8 mouse cellular contexts compared by ENCODE assay signal in the genomic region with DNA sequence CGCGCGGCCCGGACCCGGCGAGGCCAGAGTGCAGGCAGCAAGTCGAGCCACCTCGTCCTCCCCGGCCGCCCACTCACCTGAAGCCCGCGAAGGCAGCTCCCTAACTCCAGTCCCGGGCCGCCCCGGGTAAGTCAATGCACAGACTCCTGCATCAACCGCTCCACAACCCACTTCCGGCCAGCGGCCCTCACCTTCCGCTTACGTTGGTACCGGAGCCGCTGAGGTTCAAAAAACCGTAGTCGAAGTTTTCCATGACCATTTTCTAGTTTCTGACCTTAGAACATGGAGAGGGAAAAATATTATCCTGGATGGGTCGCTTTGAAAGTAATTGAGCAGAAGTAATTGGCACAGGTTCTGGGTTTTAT. TPM values are rescaled to one million over a fixed set of nuclear protein-coding genes. Genes with fewer than 3 reads are reported as not detected.
DNase-seq lines count a peak whose midpoint lies in the region; ATAC-seq and TF ChIP-seq lines count a peak whose summit lies in the region.

A gene (minus strand): TSS at position 189 of the 365 bp plus-strand sequence.
A gene (minus strand): TSS at position 200 of the 365 bp plus-strand sequence.

- peak; percentile 94 for DNase-seq in 416B (ENCODE audit: low read depth)
- DNase-seq in heart, adult 9 months (ENCODE audit: low spot score in 2 of 2): peak; percentile 82 to 91
- DNase-seq in liver: peak; percentile 85
- peak; percentile 87 to 96 for DNase-seq in spleen, postnatal 4 days (ENCODE audit: low spot score in 2 of 2)

- under 1% methylated on average over 25 of the region's 25 CpGs for WGBS in kidney, embryonic 14.5 days

- peak within 1 kb of the TSS; percentile 27; the same call in 1 of the 2 replicates for H3K27ac ChIP-seq in bone marrow macrophage, adult 2 months (ENCODE audit: insufficient read depth, low read depth, low read length)
- no peak within 1 kb of the TSS for H3K27ac ChIP-seq in embryonic fibroblast, embryonic 13.5 days (ENCODE audit: insufficient read depth, low read length)
- peak within 1 kb of the TSS; percentile 63 for H3K27ac ChIP-seq in kidney, embryonic 14.5 days (ENCODE audit: low read depth, low read length)

- peak within 1 kb of the TSS; percentile 51 for H3K4me2 ChIP-seq in kidney, embryonic 14.5 days (replicated peaks; ENCODE audit: low read depth, low read length)

- no peaks in the 10 kb centered on the region for H3K9me3 ChIP-seq in kidney, embryonic 14.5 days (ENCODE audit: control insufficient read depth, low read length)

- ATAC-seq in kidney, embryonic 14.5 days (ENCODE audit: low FRiP score, low TSS enrichment): peak; percentile 88
- peak; percentile 86 for ATAC-seq in monocyte, adult 5-6 weeks (replicated peaks; ENCODE audit: insufficient number of reproducible peaks, low FRiP score, low TSS enrichment, poor library complexity, severe bottlenecking)

- H3K4me3 ChIP-seq in bone marrow macrophage, adult 2 months (ENCODE audit: insufficient read depth, low read length): peak within 1 kb of the TSS; percentile 97
- H3K4me3 ChIP-seq in embryonic fibroblast, embryonic 13.5 days (ENCODE audit: insufficient read depth, low read length): peak within 1 kb of the TSS; percentile 95
- peak within 1 kb of the TSS; percentile 94 for H3K4me3 ChIP-seq in kidney, embryonic 14.5 days (ENCODE audit: low read length)

- peaks cover 13% of the 10 kb centered on the region for H3K27me3 ChIP-seq in kidney, embryonic 14.5 days (ENCODE audit: control insufficient read depth, insufficient read depth, low read length)

- H3K36me3 ChIP-seq in kidney, embryonic 14.5 days (ENCODE audit: control insufficient read depth, insufficient read depth, low read length): peaks cover 25% of the 10 kb centered on the region; the same call in 1 of the 2 replicates

- peaks cover 7% of the 10 kb centered on the region for H3K4me1 ChIP-seq in bone marrow macrophage, adult 2 months (ENCODE audit: control insufficient read depth, insufficient read depth, low read length)
- H3K4me1 ChIP-seq in embryonic fibroblast, embryonic 13.5 days (ENCODE audit: control insufficient read depth, insufficient read depth, low read length): no peaks in the 10 kb centered on the region
- H3K4me1 ChIP-seq in kidney, embryonic 14.5 days (ENCODE audit: control insufficient read depth, insufficient read depth, low read length): peaks cover 15% of the 10 kb centered on the region

- no peak for TF ChIP-seq POLR2A in bone marrow macrophage, adult 2 months (IDR thresholded peaks at IDR 0.05; ENCODE audit: borderline replicate concordance, low read depth, low read length)
- peak; percentile 57 for TF ChIP-seq POLR2A in embryonic fibroblast, embryonic 13.5 days (IDR thresholded peaks at IDR 0.05; ENCODE audit: low read depth, low read length)

- no peak for TF ChIP-seq CTCF in bone marrow macrophage, adult 2 months (IDR thresholded peaks at IDR 0.05; ENCODE audit: low read depth, low read length)
- no peak for TF ChIP-seq CTCF in embryonic fibroblast, embryonic 13.5 days (IDR thresholded peaks at IDR 0.05; ENCODE audit: borderline replicate concordance, insufficient read depth, low read length)

- H3K9ac ChIP-seq in kidney, embryonic 14.5 days (ENCODE audit: low read depth, low read length): peak within 1 kb of the TSS; percentile 91

RNA-seq across cellular contexts. Expression of the first gene that starts in this region (rescaled TPM):
- 4.4 and 6.1 TPM in 2 replicates for polyA plus RNA-seq in bone marrow macrophage, adult 2 months (2012; ENCODE audit: insufficient read depth, insufficient read length, missing spikeins)
- polyA plus RNA-seq in embryonic fibroblast, embryonic 13.5 days (2011; ENCODE audit: insufficient read length, low read depth, missing spikeins): 9.3 and 10.3 TPM in 2 replicates
- 9.8 and 22.5 TPM in 2 replicates for polyA plus RNA-seq in kidney, embryonic 14.5 days (2014; fragmentation: Nextera tagmentation; extraction: Ambion mirVana)
- 5.1 to 10.8 TPM (median 9.0 TPM) in 3 replicates for total RNA-seq in monocyte, adult 5-6 weeks (2017)

RNA-seq across cellular contexts. Expression of the second gene that starts in this region (rescaled TPM):
- polyA plus RNA-seq in bone marrow macrophage, adult 2 months (2012; ENCODE audit: insufficient read depth, insufficient read length, missing spikeins): 5.0 and 6.1 TPM in 2 replicates
- 7.2 and 8.4 TPM in 2 replicates for polyA plus RNA-seq in embryonic fibroblast, embryonic 13.5 days (2011; ENCODE audit: insufficient read length, low read depth, missing spikeins)
- polyA plus RNA-seq in kidney, embryonic 14.5 days (2014; fragmentation: Nextera tagmentation; extraction: Ambion mirVana): 13.0 and 16.2 TPM in 2 replicates
- 2.9 to 5.1 TPM (median 3.5 TPM) in 3 replicates for total RNA-seq in monocyte, adult 5-6 weeks (2017)
